Mouse (Mus musculus): ENCODE measurements around the gene Shmt1. TPM values are rescaled to one million over a fixed set of nuclear protein-coding genes. Genes with fewer than 3 reads are reported as not detected.

Shmt1 gene
- 1 to 10 TPM; 6.7 to 9.6 TPM for total RNA-seq (2023)

GRCm38 (mm10) chr11:60811618-60812017, at the start of gene Shmt1:
TSS of gene Shmt1 (minus strand) at chr11:60811718.

GRCm38 (mm10) chr11:60830433-60831052, 19.0 kb upstream of the Shmt1 start, which contains the start of gene Dhrs7b:
TSS of gene Dhrs7b (plus strand) at chr11:60830631.

GRCm38 (mm10) chr11:60776829-60777740, 34.4 kb downstream of the Shmt1 start, which contains the start of the genes Top3a and Smcr8:
TSS of gene Top3a (minus strand) at chr11:60777365.
TSS of gene Smcr8 (plus strand) at chr11:60777524.

Other genes with a start within 250 kb of the Shmt1 start
- 10 to 100 TPM; 23.9 to 25.6 TPM for gene Llgl1, start 112.0 kb downstream of the Shmt1 start, total RNA-seq (2023)
- 100 to 1,000 TPM; 266 to 269 TPM for gene Flii, start 84.5 kb downstream of the Shmt1 start, total RNA-seq (2023)
- gene Mief2, start 83.3 kb downstream of the Shmt1 start, total RNA-seq (2023), result 10 to 100 TPM in 1 of 2 experiments, 1 to 10 TPM in 1; 9.2 to 12.3 TPM
- gene Top3a, start 34.4 kb downstream of the Shmt1 start, total RNA-seq (2023), result 10 to 100 TPM; 14.8 to 15.6 TPM
- gene Smcr8, start 34.2 kb downstream of the Shmt1 start, total RNA-seq (2023), result 10 to 100 TPM; 51.7 to 52.9 TPM
- gene Dhrs7b, start 18.9 kb upstream of the Shmt1 start, total RNA-seq (2023), result 10 to 100 TPM; 11.3 to 12.0 TPM
- 10 to 100 TPM; 24.8 to 26.0 TPM for gene Tmem11, start 67.6 kb upstream of the Shmt1 start, total RNA-seq (2023)
- gene Natd1, start 103.0 kb upstream of the Shmt1 start, total RNA-seq (2023), result 10 to 100 TPM; 12.7 to 12.8 TPM
- gene Map2k3, start 120.3 kb upstream of the Shmt1 start, total RNA-seq (2023), result 10 to 100 TPM; 68.1 to 69.5 TPM
- gene Kcnj12, start 210.8 kb upstream of the Shmt1 start, total RNA-seq (2023), result not detected